Mouse (Mus musculus) thymus, postnatal 10 days (tissue): ENCODE results near the gene Cdc7.

Experiments
- DNase-seq, 2 experiments: peaks; one replicate each; pipeline ENCODE4 v3.0.0; 2021; ENCODE audit warnings: low spot score in 2 of 2

The Cdc7 gene

GRCm38 (mm10) chr5:106991300-106991929 lies 27.3 kb downstream of the Cdc7 start:
- DNase-seq = no peak

GRCm38 (mm10) chr5:106994716-106995115 lies 30.6 kb downstream of the Cdc7 start:
- no peak for DNase-seq

GRCm38 (mm10) chr5:106995886-106996538 lies 31.9 kb downstream of the Cdc7 start:
- DNase-seq = no peak

GRCm38 (mm10) chr5:106996539-106997244 lies 32.6 kb downstream of the Cdc7 start:
- no peak for DNase-seq

GRCm38 (mm10) chr5:107001396-107002090 lies 37.4 kb downstream of the Cdc7 start:
- no peak for DNase-seq

GRCm38 (mm10) chr5:107002091-107002416 lies 37.9 kb downstream of the Cdc7 start:
- no peak for DNase-seq

- DNase-seq = no peak
Observed at GRCm38 (mm10) chr5:107009721-107010120, 45.6 kb downstream of the Cdc7 start.

- DNase-seq = no peak
Observed at GRCm38 (mm10) chr5:107010300-107010699, 46.2 kb downstream of the Cdc7 start.

- DNase-seq = no peak
Observed at GRCm38 (mm10) chr5:107011316-107012029, 47.4 kb downstream of the Cdc7 start.

GRCm38 (mm10) chr5:107012030-107012715 lies 48.1 kb downstream of the Cdc7 start:
- DNase-seq = no peak

- DNase-seq = no peak
Observed at GRCm38 (mm10) chr5:107013393-107013792, 49.3 kb downstream of the Cdc7 start.

- DNase-seq = no peak
Observed at GRCm38 (mm10) chr5:107014146-107014545, 50.0 kb downstream of the Cdc7 start.

- DNase-seq = no peak
Observed at GRCm38 (mm10) chr5:107015046-107015421, 50.9 kb downstream of the Cdc7 start.

- DNase-seq = peak in 1 of 2 experiments; percentile 30
Observed at GRCm38 (mm10) chr5:107015422-107016081, 51.4 kb downstream of the Cdc7 start.

GRCm38 (mm10) chr5:107016538-107016937 lies 52.4 kb downstream of the Cdc7 start:
- DNase-seq = no peak

- peak in 1 of 2 experiments; percentile 23 for DNase-seq
Observed at GRCm38 (mm10) chr5:107017544-107017943, 53.4 kb downstream of the Cdc7 start.

GRCm38 (mm10) chr5:107019057-107019456 lies 54.9 kb downstream of the Cdc7 start:
- no peak for DNase-seq

GRCm38 (mm10) chr5:107019904-107020303 lies 55.8 kb downstream of the Cdc7 start:
- DNase-seq = no peak

- DNase-seq = no peak
Observed at GRCm38 (mm10) chr5:107020366-107020765, 56.2 kb downstream of the Cdc7 start.

GRCm38 (mm10) chr5:107021291-107022063 lies 57.4 kb downstream of the Cdc7 start:
- DNase-seq = no peak
